Mouse (Mus musculus) myocyte (in vitro differentiated cells): Measurements from ENCODE around the gene Lamc2. TPM values are rescaled to one million over a fixed set of nuclear protein-coding genes. Genes with fewer than 3 reads are reported as not detected.

Experiments used
- H3K27me3 ChIP-seq: one replicate; pipeline ENCODE4 v1.6.1; 2011; ENCODE audit not compliant: control insufficient read depth, insufficient read depth, insufficient read length
- H3K36me3 ChIP-seq: one replicate; pipeline ENCODE4 v1.6.1; 2011; ENCODE audit not compliant: control insufficient read depth, insufficient read depth
- H3K4me2 ChIP-seq: one replicate; pipeline ENCODE4 v1.6.1; 2011; ENCODE audit warnings: low read depth, control low read depth
- H3K4me3 ChIP-seq: one replicate; pipeline ENCODE4 v1.5.1; 2011; ENCODE audit warnings: mild to moderate bottlenecking, control low read depth, moderate library complexity
- H3K79me2 ChIP-seq: one replicate; pipeline ENCODE4 v1.6.1; 2011; ENCODE audit not compliant: control insufficient read depth, insufficient read depth
- H3ac ChIP-seq: one replicate; pipeline ENCODE4 v1.6.1; 2011; ENCODE audit not compliant: control insufficient read depth, insufficient read length
- CEBPB ChIP-seq: IDR thresholded peaks from 2 replicates; pipeline ENCODE4 v1.6.1; 2011; ENCODE audit warnings: mild to moderate bottlenecking, moderate library complexity; ENCODE audit not compliant: poor library complexity, insufficient read depth, severe bottlenecking
- E2F4 ChIP-seq: IDR thresholded peaks from one replicate; pipeline ENCODE4 v1.6.1; 2011; ENCODE audit warnings: mild to moderate bottlenecking, control low read depth, moderate library complexity; ENCODE audit not compliant: insufficient read depth
- MAX ChIP-seq: IDR thresholded peaks from one replicate; pipeline ENCODE4 v1.6.1; 2011; ENCODE audit warnings: low read depth, mild to moderate bottlenecking, control low read depth
- MYOD1 ChIP-seq, 3 experiments: IDR thresholded peaks; one replicate each; pipeline ENCODE4 v1.6.1; 2011; ENCODE audit warnings: control low read depth in 2 of 3, low read depth in 2 of 3, mild to moderate bottlenecking in 2 of 3, moderate library complexity in 1 of 3; ENCODE audit not compliant: insufficient read length in 2 of 3, control insufficient read depth in 1 of 3
- MYOG ChIP-seq, 3 experiments: IDR thresholded peaks; one replicate each; pipeline ENCODE4 v1.6.1; 2011; ENCODE audit warnings: control low read depth in 2 of 3, low read depth in 2 of 3, mild to moderate bottlenecking in 2 of 3; ENCODE audit not compliant: insufficient read length in 2 of 3, control insufficient read depth in 1 of 3, insufficient read depth in 1 of 3
- POLR2A ChIP-seq: IDR thresholded peaks from one replicate; pipeline ENCODE4 v1.6.1; 2011; ENCODE audit warnings: low read depth, mild to moderate bottlenecking, control low read depth, moderate library complexity; ENCODE audit not compliant: insufficient read length
- POLR2AphosphoS2 ChIP-seq: IDR thresholded peaks from one replicate; pipeline ENCODE4 v1.6.1; 2011; ENCODE audit warnings: low read depth, control low read depth; ENCODE audit not compliant: insufficient read length
- REST ChIP-seq: IDR thresholded peaks from one replicate; pipeline ENCODE4 v1.6.1; 2011; ENCODE audit warnings: mild to moderate bottlenecking, control low read depth, moderate library complexity; ENCODE audit not compliant: insufficient read depth, insufficient read length
- SRF ChIP-seq: IDR thresholded peaks from one replicate; pipeline ENCODE4 v1.6.1; 2011; ENCODE audit warnings: low read depth; ENCODE audit not compliant: control insufficient read depth, insufficient read length
- TCF12 ChIP-seq: IDR thresholded peaks from one replicate; pipeline ENCODE4 v1.6.1; 2011; ENCODE audit warnings: mild to moderate bottlenecking, control low read depth; ENCODE audit not compliant: poor library complexity, insufficient read depth, severe bottlenecking
- TCF3 ChIP-seq: IDR thresholded peaks from one replicate; pipeline ENCODE4 v1.6.1; 2011; ENCODE audit warnings: low read depth, control low read depth; ENCODE audit not compliant: insufficient read length
- USF1 ChIP-seq: IDR thresholded peaks from one replicate; pipeline ENCODE4 v1.6.1; 2011; ENCODE audit warnings: low read depth, mild to moderate bottlenecking, control low read depth, moderate library complexity
- polyA plus RNA-seq: library from polyadenylated mRNA; unstranded; fragments of >200 nt; fragmentation: generic; extraction: Trizol; gene quantifications from one replicate; pipeline ENCODE4 v1.2.1, GENCODE M21; 2012; ENCODE audit warnings: missing spikeins

Gene Lamc2
- polyA plus RNA-seq, 1 experiment, result 10.2 TPM

DNA sequence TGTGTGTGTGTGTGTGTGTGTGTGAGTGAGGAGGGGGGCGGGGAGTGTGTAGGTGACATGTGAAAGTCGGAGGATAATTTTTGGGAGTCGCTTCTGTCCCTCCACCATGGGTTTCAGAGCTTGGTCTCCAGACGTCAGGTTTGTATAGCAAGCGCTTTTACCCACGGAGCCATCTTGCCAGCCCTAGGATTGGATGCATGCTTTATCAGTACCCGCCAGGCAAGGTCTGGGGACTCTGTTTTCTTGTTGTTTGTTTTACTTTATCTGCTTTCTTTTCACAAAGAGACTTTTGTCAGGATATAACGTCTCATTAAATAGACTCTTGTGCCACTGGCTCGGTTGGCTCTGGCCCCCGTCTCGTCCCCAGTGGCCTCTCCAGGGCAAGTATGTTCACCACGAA is 81.4 kb downstream of the Lamc2 start:
- Histone ChIP-seq H3K27me3 (no peaks in the 10 kb centered on the region), H3ac (no peak overlapping the region), H3K4me2 (no peak overlapping the region), H3K36me3 (no peaks in the 10 kb centered on the region), H3K4me3 (no peak overlapping the region), H3K79me2 (no peaks in the 10 kb centered on the region)
- TF ChIP-seq MYOG (IDR thresholded peaks at IDR 0.05; ENCODE audit: control insufficient read depth in 1 of 3, insufficient read depth in 1 of 3, insufficient read length in 2 of 3, low read depth in 2 of 3) (no peak), POLR2A (no peak), CEBPB (no peak), POLR2AphosphoS2 (no peak), TCF3 (no peak), E2F4 (no peak), TCF12 (no peak), REST (no peak), MAX (no peak), SRF (no peak), USF1 (no peak), MYOD1 (IDR thresholded peaks at IDR 0.05; ENCODE audit: control insufficient read depth in 1 of 3, insufficient read length in 2 of 3, low read depth in 2 of 3) (no peak)

DNA sequence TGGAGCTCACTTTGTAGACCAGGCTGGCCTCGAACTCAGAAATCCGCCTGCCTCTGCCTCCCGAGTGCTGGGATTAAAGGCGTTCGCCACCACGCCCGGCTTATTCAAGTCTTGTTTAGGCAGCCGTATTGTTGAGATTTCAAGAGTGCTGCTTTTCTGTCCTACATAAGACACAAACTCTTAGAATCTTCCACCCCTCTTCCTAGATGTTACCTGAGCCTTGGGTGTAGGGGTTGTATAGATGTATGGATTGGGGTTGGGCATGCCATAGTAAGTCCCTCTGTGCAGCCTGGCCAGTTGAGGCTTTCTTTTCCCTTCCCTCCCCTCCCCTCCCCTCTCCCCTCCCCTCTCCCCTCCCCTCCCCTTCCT is 83.1 kb downstream of the Lamc2 start:
- no peak overlapping the region for H3K4me2 ChIP-seq
- no peaks in the 10 kb centered on the region for H3K79me2 ChIP-seq
- H3K36me3 ChIP-seq, result no peaks in the 10 kb centered on the region
- H3ac ChIP-seq, result no peak overlapping the region
- no peak for TF ChIP-seq SRF
- no peak for TF ChIP-seq MAX
- no peak for TF ChIP-seq TCF3
- no peak for TF ChIP-seq POLR2A
- no peak for TF ChIP-seq POLR2AphosphoS2
- H3K27me3 ChIP-seq, result no peaks in the 10 kb centered on the region
- H3K4me3 ChIP-seq, result no peak overlapping the region

DNA sequence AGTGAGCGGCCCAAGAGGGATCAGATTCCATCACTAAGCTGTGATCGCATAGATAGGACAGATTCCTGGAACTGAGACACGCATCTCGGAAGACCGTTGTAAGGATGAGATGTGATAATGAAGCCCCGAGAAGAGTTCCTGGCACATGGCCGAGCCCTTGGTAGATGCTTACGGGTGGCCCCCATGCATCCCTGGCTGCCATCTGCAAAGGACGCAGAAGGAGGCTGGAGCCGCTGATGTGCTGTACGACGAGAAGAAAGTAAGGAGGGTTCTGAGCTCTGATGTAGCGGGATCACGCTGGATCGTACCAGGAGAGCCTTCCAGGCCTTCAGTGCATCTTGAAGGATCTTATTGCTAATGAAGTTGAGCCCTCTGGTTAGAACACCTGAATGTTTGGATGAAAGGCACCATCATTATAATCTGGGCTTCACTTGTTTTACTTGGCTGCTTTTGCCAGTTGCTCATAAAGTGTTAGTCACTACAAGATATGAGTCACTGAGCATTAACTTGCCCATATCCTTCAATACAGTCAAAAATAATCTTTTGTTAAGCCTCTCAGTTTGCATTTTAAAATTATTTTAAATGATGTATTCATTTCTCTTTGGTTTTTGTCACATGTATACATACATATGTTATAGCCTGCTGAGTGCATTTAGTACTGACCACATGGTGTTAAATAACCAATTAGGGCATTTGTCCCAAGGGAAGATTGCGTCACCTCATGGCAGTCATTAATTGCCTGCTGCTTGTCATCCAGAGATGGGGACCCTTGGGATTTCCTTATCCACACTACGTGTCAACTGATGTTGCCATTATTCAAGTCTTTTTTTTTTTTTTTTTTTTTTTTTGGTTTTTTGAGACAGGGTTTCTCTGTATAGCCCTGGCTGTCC is 83.7 kb downstream of the Lamc2 start:
- H3K4me3 ChIP-seq, result no peak overlapping the region
- no peaks in the 10 kb centered on the region for H3K79me2 ChIP-seq
- no peaks in the 10 kb centered on the region for H3K36me3 ChIP-seq
- H3K27me3 ChIP-seq, result no peaks in the 10 kb centered on the region
- H3K4me2 ChIP-seq, result no peak overlapping the region
- H3ac ChIP-seq, result no peak overlapping the region
- TF ChIP-seq CEBPB (peak; percentile 91), USF1 (peak; percentile 42), E2F4 (no peak), SRF (no peak)

DNA sequence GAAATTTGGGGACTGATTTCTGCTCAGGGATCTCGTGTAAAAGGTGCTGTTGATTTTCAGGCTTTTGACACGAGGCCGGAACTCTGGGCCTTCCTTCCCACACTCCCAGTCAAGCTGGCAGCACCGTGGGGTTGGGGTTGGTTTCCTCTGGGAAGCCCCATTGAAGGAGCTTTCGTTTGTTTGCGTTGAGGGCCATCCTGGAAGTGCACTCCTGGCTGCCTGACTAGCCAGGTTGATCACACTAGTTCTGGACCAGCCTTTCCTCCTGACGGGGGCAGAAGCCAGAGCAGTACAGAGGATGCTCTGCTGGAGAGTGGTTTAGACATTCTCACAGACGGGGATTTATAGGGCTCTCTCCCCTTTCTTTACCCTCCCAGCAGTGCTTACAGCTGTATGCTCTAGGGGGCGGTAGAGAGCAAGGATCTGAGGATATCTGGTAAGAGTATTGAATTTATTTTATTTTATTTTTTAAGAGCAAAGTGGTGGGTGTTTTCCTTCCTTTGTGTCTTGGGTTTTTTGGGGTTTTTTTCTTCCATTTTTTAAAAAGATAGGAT is 84.8 kb downstream of the Lamc2 start:
- H3K4me3 ChIP-seq, result no peak overlapping the region
- TF ChIP-seq TCF3, result no peak
- TF ChIP-seq MYOD1 (IDR thresholded peaks at IDR 0.05; ENCODE audit: control insufficient read depth in 1 of 3, insufficient read length in 2 of 3, low read depth in 2 of 3), result no peak
- no peak for TF ChIP-seq POLR2A
- no peak for TF ChIP-seq MYOG (IDR thresholded peaks at IDR 0.05; ENCODE audit: control insufficient read depth in 1 of 3, insufficient read depth in 1 of 3, insufficient read length in 2 of 3, low read depth in 2 of 3)
- no peak for TF ChIP-seq TCF12
- no peak for TF ChIP-seq USF1
- no peak for TF ChIP-seq MAX
- TF ChIP-seq POLR2AphosphoS2, result no peak
- TF ChIP-seq SRF, result no peak
- no peak for TF ChIP-seq E2F4
- no peak for TF ChIP-seq REST
- TF ChIP-seq CEBPB, result no peak
- H3K4me2 ChIP-seq, result no peak overlapping the region
- H3K79me2 ChIP-seq, result no peaks in the 10 kb centered on the region
- H3ac ChIP-seq, result no peak overlapping the region
- no peaks in the 10 kb centered on the region for H3K27me3 ChIP-seq
- H3K36me3 ChIP-seq, result no peaks in the 10 kb centered on the region

DNA sequence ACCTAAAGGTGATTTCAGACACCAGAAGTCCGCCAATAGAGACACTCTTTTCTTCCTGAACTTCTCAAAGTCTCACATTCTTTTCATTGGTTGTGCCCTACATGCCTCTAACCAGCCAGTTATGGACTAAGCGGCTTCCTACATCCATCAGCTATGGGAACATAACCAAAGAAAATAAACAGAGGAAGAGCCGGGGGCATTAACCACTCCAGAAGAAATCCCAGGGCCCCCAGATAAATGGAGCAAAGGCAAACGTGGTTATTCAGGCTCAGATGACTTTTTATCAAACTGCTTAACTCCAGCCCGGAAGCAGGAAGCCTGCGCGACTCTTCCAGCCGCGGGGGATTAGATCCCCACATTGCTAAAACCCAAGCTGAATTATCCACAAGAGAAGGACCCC is 85.3 kb downstream of the Lamc2 start:
- Histone ChIP-seq H3K27me3 (no peaks in the 10 kb centered on the region), H3K4me2 (no peak overlapping the region), H3K79me2 (no peaks in the 10 kb centered on the region), H3ac (no peak overlapping the region), H3K4me3 (no peak overlapping the region), H3K36me3 (no peaks in the 10 kb centered on the region)
- no peak for TF ChIP-seq POLR2AphosphoS2
- no peak for TF ChIP-seq MYOD1 (IDR thresholded peaks at IDR 0.05; ENCODE audit: control insufficient read depth in 1 of 3, insufficient read length in 2 of 3, low read depth in 2 of 3)
- no peak for TF ChIP-seq USF1
- TF ChIP-seq MAX, result no peak
- no peak for TF ChIP-seq POLR2A
- no peak for TF ChIP-seq TCF3
- no peak for TF ChIP-seq SRF
- TF ChIP-seq REST, result no peak
- TF ChIP-seq TCF12, result no peak
- no peak for TF ChIP-seq CEBPB
- TF ChIP-seq E2F4, result no peak
- TF ChIP-seq MYOG (IDR thresholded peaks at IDR 0.05; ENCODE audit: control insufficient read depth in 1 of 3, insufficient read depth in 1 of 3, insufficient read length in 2 of 3, low read depth in 2 of 3), result no peak
